Mouse (Mus musculus) Muller cell, postnatal 12 days (primary cell): ENCODE data around the gene Ugt2b36.
"Not testable (repeated sequence)": the region's sequence is repeated elsewhere in the genome, so short reads cannot be mapped to it uniquely, and the experiment has no call there.

ENCODE experiments used
- DNase-seq: peaks from one replicate; pipeline ENCODE4 v3.0.0-alpha.2; 2015; ENCODE audit errors: inconsistent ontology term

Gene Ugt2b36

DNA sequence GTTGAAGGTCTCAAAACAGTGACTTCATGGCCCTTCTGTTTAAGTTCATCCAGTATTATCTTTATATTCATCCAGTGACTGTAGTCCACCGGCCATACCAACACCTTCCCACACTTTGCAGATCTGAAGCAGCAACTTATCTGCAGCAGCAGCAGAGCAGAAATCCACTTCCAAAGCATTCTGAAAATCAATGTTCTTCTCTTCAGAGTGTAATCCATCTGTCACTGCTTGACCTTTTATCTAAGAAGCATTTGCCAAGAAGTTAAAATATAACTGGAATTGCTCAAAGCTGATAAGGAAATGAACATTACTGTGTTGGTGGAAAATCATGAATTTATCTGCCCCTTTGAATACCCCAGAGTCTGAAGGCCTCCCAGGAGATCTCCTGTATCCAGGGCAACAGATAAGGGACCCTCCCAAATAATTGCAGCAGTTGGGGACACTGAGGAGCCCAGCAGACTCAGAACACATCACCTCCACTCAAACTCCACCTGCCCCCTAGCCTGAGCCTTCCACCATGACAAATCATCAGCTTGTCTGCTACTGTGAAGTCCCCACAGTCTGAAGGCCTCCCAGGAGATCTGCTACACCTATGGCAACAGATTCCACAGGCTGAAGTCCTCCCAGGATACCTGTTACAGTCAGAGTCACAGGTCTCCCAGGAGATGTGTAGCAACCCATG lies at the start of gene Ugt2b36:
Gene Ugt2b36 (minus strand): TSS at position 210 of the 682 bp plus-strand sequence.
- DNase-seq, result no peak

DNA sequence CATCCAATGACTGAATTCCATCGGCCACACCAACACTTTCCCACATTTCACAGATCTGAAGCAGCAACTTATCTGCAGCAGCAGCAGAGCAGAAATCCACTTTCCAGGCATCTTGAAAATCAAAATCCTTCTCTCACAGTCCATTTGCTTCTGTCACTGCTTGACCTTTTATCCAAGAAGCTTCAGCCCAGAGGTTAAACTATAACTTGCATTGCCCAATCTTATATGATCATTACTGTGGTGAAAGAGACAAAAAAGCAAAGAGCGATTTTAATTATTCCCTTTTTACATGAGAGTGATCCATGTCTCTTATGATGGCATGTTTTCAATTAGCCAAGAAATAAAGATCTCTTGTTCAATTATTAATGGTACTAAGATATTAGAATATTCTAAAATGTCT lies 47.8 kb upstream of the Ugt2b36 start, which contains the start of gene Ugt2b5:
Gene Ugt2b5 (minus strand): TSS at position 123 of the 400 bp plus-strand sequence.
- not testable (repeated sequence) for DNase-seq

DNA sequence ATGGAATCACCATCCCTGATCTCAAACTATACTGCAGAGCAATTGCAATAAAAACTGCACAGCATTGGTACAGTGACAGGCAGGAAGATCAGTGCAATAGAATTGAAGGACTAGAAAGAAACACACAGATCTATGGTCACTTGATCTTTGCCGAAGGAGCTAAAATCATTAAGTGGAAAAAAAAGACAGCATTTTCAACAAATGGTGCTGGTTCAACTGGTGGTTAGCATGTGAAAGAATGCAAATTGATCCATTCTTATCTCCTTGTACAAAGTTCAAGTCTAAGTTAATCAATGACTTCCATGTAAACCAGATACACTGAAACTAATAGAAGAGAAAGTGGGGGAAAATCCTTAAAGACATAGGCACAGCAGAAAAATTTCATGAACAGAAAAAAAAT lies 11.3 kb upstream of the Ugt2b36 start:
- not testable (repeated sequence) for DNase-seq

DNA sequence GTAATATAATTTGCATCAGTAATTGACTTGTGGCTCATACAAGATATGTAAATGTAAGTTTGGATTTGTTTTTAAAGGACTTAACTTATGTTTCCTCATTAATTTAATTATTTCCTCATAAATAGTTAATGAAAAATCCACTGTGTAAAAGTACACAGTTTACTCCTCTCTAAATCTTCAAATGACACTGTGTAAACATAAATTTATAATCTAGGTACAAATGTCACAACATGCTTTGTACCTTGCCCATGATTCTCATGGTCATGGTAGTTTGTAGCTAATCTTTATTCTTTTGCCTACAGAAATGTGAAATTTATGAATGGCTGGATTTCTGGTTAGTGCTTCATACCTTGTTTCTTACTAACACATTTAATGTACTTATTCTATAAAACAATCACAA lies 1.2 kb downstream of the Ugt2b36 start:
- DNase-seq, result no peak

DNA sequence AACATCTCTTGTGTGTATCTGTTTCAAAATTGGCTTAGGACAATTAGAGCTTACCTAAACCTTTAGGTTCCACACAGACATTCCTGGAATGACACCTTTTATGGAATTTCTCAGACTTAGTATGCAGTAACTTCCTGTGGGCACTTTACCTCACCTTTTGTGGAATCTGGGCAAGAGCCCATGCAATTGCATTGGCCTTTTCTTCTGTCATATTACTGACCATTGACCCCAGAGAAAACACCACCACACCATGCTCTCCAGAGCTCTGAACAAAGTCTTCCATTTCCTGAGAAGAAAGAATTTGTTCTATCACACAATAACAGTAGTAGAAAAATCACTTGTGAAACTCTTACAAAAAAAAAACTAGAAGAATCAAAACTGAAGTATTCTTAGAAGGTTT lies 3.1 kb downstream of the Ugt2b36 start:
- no peak for DNase-seq

DNA sequence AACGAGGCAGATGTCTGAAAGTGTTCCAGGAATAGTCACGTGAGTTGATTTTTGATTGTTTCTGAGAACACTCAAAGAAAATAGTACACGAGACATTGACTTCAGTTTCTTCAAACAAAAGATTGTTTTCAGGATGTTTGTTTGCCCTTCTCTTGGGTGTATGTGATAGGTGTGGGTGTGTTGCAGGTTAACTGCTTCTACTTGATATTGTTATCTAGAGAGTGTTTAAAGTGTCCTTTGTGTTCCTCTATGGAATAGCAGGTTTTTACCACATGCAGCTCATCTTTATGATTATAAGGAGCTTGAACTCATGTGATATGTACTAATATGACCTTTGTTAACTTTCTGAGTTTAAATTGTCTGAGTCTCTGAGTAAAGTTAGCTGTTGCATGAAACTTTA lies 6.1 kb downstream of the Ugt2b36 start:
- DNase-seq, result no peak

DNA sequence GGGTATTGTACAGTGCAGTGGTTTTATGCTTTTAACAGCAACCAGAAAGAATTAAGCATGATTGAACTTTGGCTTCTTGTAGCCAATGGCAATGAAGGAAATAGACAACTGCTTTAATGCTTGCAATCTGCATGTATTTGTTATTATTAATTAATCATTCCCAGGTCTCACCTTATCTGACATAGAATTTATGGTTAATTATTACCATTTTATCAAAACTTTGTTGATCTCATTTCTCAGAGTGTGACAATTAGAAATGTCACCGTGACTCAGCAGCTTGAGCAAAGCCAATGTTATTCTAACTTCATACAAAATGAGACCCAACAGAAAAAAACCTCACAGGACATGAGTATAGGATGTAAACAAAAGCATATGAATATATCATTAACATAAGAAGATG lies 61.7 kb downstream of the Ugt2b36 start:
- no peak for DNase-seq

DNA sequence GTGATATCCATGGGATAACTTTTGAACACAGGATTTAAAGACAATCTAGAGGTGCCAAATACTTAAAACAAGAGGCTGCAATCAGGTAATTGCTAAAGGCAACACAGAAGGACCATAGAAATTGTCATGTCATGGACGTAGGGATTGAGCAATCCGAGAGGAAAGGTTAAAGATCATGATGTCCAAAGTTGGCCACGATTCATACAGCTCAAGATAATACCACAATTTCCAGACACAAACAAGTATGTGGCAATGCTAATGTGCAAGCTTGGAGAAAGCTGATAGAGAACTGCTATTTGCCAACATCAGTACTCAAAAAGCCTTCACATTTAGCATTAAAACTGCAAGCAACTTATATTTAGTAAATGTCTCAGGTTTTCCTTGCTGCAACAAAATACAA lies 65.0 kb downstream of the Ugt2b36 start:
- DNase-seq, result no peak
